Mouse (Mus musculus) kidney, postnatal 0 days (tissue): Measurements from ENCODE around the gene Lipc. TPM values are rescaled to one million over a fixed set of nuclear protein-coding genes. Genes with fewer than 3 reads are reported as not detected.

Experiments
- ATAC-seq: fragments of 200-750 bp; cut with Nextera tagmentation; replicated peaks from 2 replicates; pipeline ENCODE4 v1.8.0; 2017; ENCODE audit warnings: low read depth, moderate number of reproducible peaks, moderate TSS enrichment, moderate library complexity; ENCODE audit not compliant: low FRiP score
- DNase-seq: peaks from one replicate; pipeline ENCODE4 v3.0.0-alpha.2; 2016; ENCODE audit warnings: low spot score
- H3K27ac ChIP-seq: fragments of 300-500 bp; sonication (generic); 2 replicates; pipeline ENCODE4 v1.5.1; 2014; ENCODE audit warnings: mild to moderate bottlenecking
- H3K27me3 ChIP-seq: fragments of 300-500 bp; sonication (generic); 2 replicates; pipeline ENCODE4 v1.6.1; 2014; ENCODE audit warnings: low read length, mixed read lengths; ENCODE audit not compliant: insufficient read depth
- H3K36me3 ChIP-seq: fragments of 300-500 bp; sonication (generic); 2 replicates; pipeline ENCODE4 v1.6.1; 2014; ENCODE audit warnings: low read length, mixed read lengths; ENCODE audit not compliant: insufficient read depth
- H3K4me1 ChIP-seq: fragments of 300-500 bp; sonication (generic); replicated peaks from 2 replicates; pipeline ENCODE4 v1.6.1; 2014; ENCODE audit warnings: antibody characterized with exemption, low read length, mixed read lengths; ENCODE audit not compliant: insufficient read depth
- H3K4me2 ChIP-seq: fragments of 300-500 bp; sonication (generic); 2 replicates; pipeline ENCODE4 v1.6.1; 2014; ENCODE audit warnings: mild to moderate bottlenecking, low read length, moderate library complexity, mixed read lengths
- H3K4me3 ChIP-seq: fragments of 300-500 bp; sonication (generic); replicated peaks from 2 replicates; pipeline ENCODE4 v1.5.1; 2014; ENCODE audit warnings: low read depth, low read length
- H3K9ac ChIP-seq: fragments of 300-500 bp; sonication (generic); 2 replicates; pipeline ENCODE4 v1.6.1; 2014; ENCODE audit warnings: low read depth, low read length
- H3K9me3 ChIP-seq: fragments of 300-500 bp; sonication (generic); replicated peaks from 2 replicates; pipeline ENCODE4 v1.6.1; 2016; ENCODE audit warnings: low read length, inconsistent platforms, mixed read lengths
- CTCF ChIP-seq: IDR thresholded peaks from 2 replicates; pipeline ENCODE4 v1.5.1; 2016; ENCODE audit warnings: antibody characterized with exemption, low read depth, mild to moderate bottlenecking, moderate library complexity
- WGBS: fragments of 180-500 bp; shearing (Covaris S2); extraction: QIAGEN DNeasy Blood & Tissue Kit; methylation state at CpG from one replicate; pipeline ENCODE4 v1.1.7; 2014; 5-methylcytosine and 5-hydroxymethylcytosine counted together
- polyA plus RNA-seq: library from polyadenylated mRNA; unstranded; fragments of >200 nt; fragmentation: Nextera tagmentation; extraction: Ambion mirVana; gene quantifications from 2 replicates; pipeline ENCODE4 v1.2.1, GENCODE M21; 2015

Lipc gene
- polyA plus RNA-seq, 1 experiment from 2014 or later, result 0.46 TPM

GRCm38 (mm10) chr9:70911163-70911562 lies 40.9 kb downstream of the Lipc start:
- WGBS, result 51% methylated on average over 4 of the region's 4 CpGs
- Histone ChIP-seq H3K4me3 (no peak overlapping the region), H3K9me3 (no peaks in the 10 kb centered on the region), H3K4me1 (no peaks in the 10 kb centered on the region), H3K27ac (no peak overlapping the region), H3K4me2 (no peak overlapping the region), H3K27me3 (no peaks in the 10 kb centered on the region), H3K36me3 (no peaks in the 10 kb centered on the region), H3K9ac (no peak overlapping the region)
- DNase-seq (no peak), ATAC-seq (no peak)
- no peak for TF ChIP-seq CTCF

GRCm38 (mm10) chr9:70910351-70910750 lies 41.7 kb downstream of the Lipc start:
- Histone ChIP-seq H3K9ac (no peak overlapping the region), H3K4me3 (no peak overlapping the region), H3K4me1 (no peaks in the 10 kb centered on the region), H3K9me3 (no peaks in the 10 kb centered on the region), H3K27me3 (no peaks in the 10 kb centered on the region), H3K36me3 (no peaks in the 10 kb centered on the region), H3K4me2 (no peak overlapping the region), H3K27ac (no peak overlapping the region)
- DNase-seq, result peak; percentile 35
- TF ChIP-seq CTCF, result no peak
- 50% methylated on average over 6 of the region's 6 CpGs for WGBS
- no peak for ATAC-seq

- 92% methylated on average over 11 of the region's 11 CpGs for WGBS
- Histone ChIP-seq H3K27me3 (no peaks in the 10 kb centered on the region), H3K4me2 (no peak overlapping the region), H3K9ac (no peak overlapping the region), H3K4me3 (no peak overlapping the region), H3K36me3 (no peaks in the 10 kb centered on the region), H3K9me3 (no peaks in the 10 kb centered on the region), H3K4me1 (no peaks in the 10 kb centered on the region), H3K27ac (no peak overlapping the region)
- no peak for TF ChIP-seq CTCF
- no peak for ATAC-seq
- no peak for DNase-seq
These were observed 49.0 kb downstream of the Lipc start for GRCm38 (mm10) chr9:70902821-70903730.

- Histone ChIP-seq H3K36me3 (no peaks in the 10 kb centered on the region), H3K4me2 (no peak overlapping the region), H3K9me3 (no peaks in the 10 kb centered on the region), H3K4me1 (0 out of 2 replicates have a peak, but pooled peaks cover 4% of the 10 kb centered on the region), H3K27me3 (no peaks in the 10 kb centered on the region), H3K27ac (no peak overlapping the region), H3K4me3 (no peak overlapping the region), H3K9ac (no peak overlapping the region)
- DNase-seq (no peak), ATAC-seq (no peak)
- WGBS, result 91% methylated on average over 1 of the region's 1 CpGs
- no peak for TF ChIP-seq CTCF
These were observed 57.8 kb downstream of the Lipc start for GRCm38 (mm10) chr9:70894201-70894600.

GRCm38 (mm10) chr9:70893526-70893925 lies 58.5 kb downstream of the Lipc start:
- no peak for DNase-seq

GRCm38 (mm10) chr9:70892627-70893026 lies 59.4 kb downstream of the Lipc start:
- no peak for TF ChIP-seq CTCF
- no peaks in the 10 kb centered on the region for H3K36me3 ChIP-seq
- DNase-seq (no peak), ATAC-seq (no peak)
- no peaks in the 10 kb centered on the region for H3K9me3 ChIP-seq
- H3K9ac ChIP-seq, result no peak overlapping the region
- 0 out of 2 replicates have a peak, but pooled peaks cover 4% of the 10 kb centered on the region for H3K4me1 ChIP-seq
- H3K27ac ChIP-seq, result no peak overlapping the region
- no peak overlapping the region for H3K4me2 ChIP-seq
- H3K27me3 ChIP-seq, result no peaks in the 10 kb centered on the region
- no peak overlapping the region for H3K4me3 ChIP-seq
- 80% methylated on average over 5 of the region's 5 CpGs for WGBS

More at GRCm38 (mm10) chr9:70893526-70893925, 58.5 kb downstream of the Lipc start:
- no peak for TF ChIP-seq CTCF
- Histone ChIP-seq H3K36me3 (no peaks in the 10 kb centered on the region), H3K4me1 (0 out of 2 replicates have a peak, but pooled peaks cover 4% of the 10 kb centered on the region), H3K27me3 (no peaks in the 10 kb centered on the region), H3K4me3 (no peak overlapping the region), H3K4me2 (no peak overlapping the region), H3K9ac (no peak overlapping the region), H3K27ac (no peak overlapping the region), H3K9me3 (no peaks in the 10 kb centered on the region)
- WGBS, result 33% methylated on average over 3 of the region's 3 CpGs
- 0 out of 2 replicates have a peak, but pooled peaks have one; percentile 9 for ATAC-seq
